Mouse (Mus musculus): ENCODE measurements around the gene Itpk1. TPM values are rescaled to one million over a fixed set of nuclear protein-coding genes. Genes with fewer than 3 reads are reported as not detected.
A peak's percentile ranks its signal among the peaks of the same experiment; 100 is the strongest.

Gene Itpk1
- polyA plus RNA-seq, 1 experiment from 2014 or later, result 4.3 TPM

GRCm38 (mm10) chr12:102594627-102595026, 110.1 kb downstream of the Itpk1 start:
- Histone ChIP-seq H3K4me1 (no peaks in the 10 kb centered on the region), H3K36me3 (peaks cover 7% of the 10 kb centered on the region; the same call in 1 of the 2 replicates), H3K9ac (no peak overlapping the region), H3K4me3 (no peak overlapping the region), H3K9me3 (replicated peaks) (peaks cover 7% of the 10 kb centered on the region; the same call in 1 of the 2 replicates), H3K4me2 (no peak overlapping the region), H3K27ac (no peak overlapping the region), H3K27me3 (replicated peaks) (no peaks in the 10 kb centered on the region)
- ATAC-seq, result no peak
- 68% methylated on average over 9 of the region's 9 CpGs for WGBS (ENCODE audit: insufficient replicate concordance)

GRCm38 (mm10) chr12:102593699-102594098, 111.0 kb downstream of the Itpk1 start:
- Histone ChIP-seq H3K27me3 (replicated peaks) (no peaks in the 10 kb centered on the region), H3K27ac (no peak overlapping the region), H3K36me3 (peaks cover 7% of the 10 kb centered on the region; the same call in 1 of the 2 replicates), H3K9me3 (replicated peaks) (peaks cover 5% of the 10 kb centered on the region; the same call in 1 of the 2 replicates), H3K4me3 (no peak overlapping the region), H3K9ac (no peak overlapping the region), H3K4me1 (no peaks in the 10 kb centered on the region), H3K4me2 (no peak overlapping the region)
- 69% methylated on average over 9 of the region's 9 CpGs for WGBS (ENCODE audit: insufficient replicate concordance)
- ATAC-seq, result no peak

GRCm38 (mm10) chr12:102590711-102591360, 113.9 kb downstream of the Itpk1 start:
- Histone ChIP-seq H3K36me3 (no peaks in the 10 kb centered on the region), H3K4me1 (no peaks in the 10 kb centered on the region), H3K9ac (no peak overlapping the region), H3K4me3 (no peak overlapping the region), H3K4me2 (no peak overlapping the region), H3K27ac (no peak overlapping the region), H3K27me3 (replicated peaks) (no peaks in the 10 kb centered on the region), H3K9me3 (replicated peaks) (no peaks in the 10 kb centered on the region)
- ATAC-seq, result no peak
- WGBS (ENCODE audit: insufficient replicate concordance), result 81% methylated on average over 17 of the region's 17 CpGs

GRCm38 (mm10) chr12:102587106-102587505, 117.6 kb downstream of the Itpk1 start:
- H3K27me3 ChIP-seq (replicated peaks), result no peaks in the 10 kb centered on the region
- H3K4me2 ChIP-seq, result no peak overlapping the region
- H3K36me3 ChIP-seq, result no peaks in the 10 kb centered on the region
- ATAC-seq, result no peak
- no peak overlapping the region for H3K4me3 ChIP-seq
- H3K4me1 ChIP-seq, result no peaks in the 10 kb centered on the region
- no peak overlapping the region for H3K9ac ChIP-seq
- no peaks in the 10 kb centered on the region for H3K9me3 ChIP-seq (replicated peaks)
- no peak overlapping the region for H3K27ac ChIP-seq
- 68% methylated on average over 8 of the region's 8 CpGs for WGBS (ENCODE audit: insufficient replicate concordance)

- WGBS (ENCODE audit: insufficient replicate concordance), result 62% methylated on average over 9 of the region's 9 CpGs
Measured at GRCm38 (mm10) chr12:102586286-102586881, 118.3 kb downstream of the Itpk1 start.

GRCm38 (mm10) chr12:102585390-102585789, 119.3 kb downstream of the Itpk1 start:
- H3K4me2 ChIP-seq, result no peak overlapping the region
- H3K27me3 ChIP-seq (replicated peaks), result no peaks in the 10 kb centered on the region
- no peaks in the 10 kb centered on the region for H3K36me3 ChIP-seq
- no peak overlapping the region for H3K9ac ChIP-seq
- 66% methylated on average over 3 of the region's 3 CpGs for WGBS (ENCODE audit: insufficient replicate concordance)
- H3K4me1 ChIP-seq, result no peaks in the 10 kb centered on the region
- no peak overlapping the region for H3K27ac ChIP-seq
- H3K4me3 ChIP-seq, result no peak overlapping the region
- no peak for ATAC-seq
- no peaks in the 10 kb centered on the region for H3K9me3 ChIP-seq (replicated peaks)

More at GRCm38 (mm10) chr12:102586286-102586881, 118.3 kb downstream of the Itpk1 start:
- H3K4me2 ChIP-seq, result no peak overlapping the region
- ATAC-seq, result no peak
- no peak overlapping the region for H3K9ac ChIP-seq
- no peaks in the 10 kb centered on the region for H3K9me3 ChIP-seq (replicated peaks)
- no peak overlapping the region for H3K27ac ChIP-seq
- no peak overlapping the region for H3K4me3 ChIP-seq
- H3K36me3 ChIP-seq, result no peaks in the 10 kb centered on the region
- H3K4me1 ChIP-seq, result no peaks in the 10 kb centered on the region
- H3K27me3 ChIP-seq (replicated peaks), result no peaks in the 10 kb centered on the region

- ATAC-seq, result no peak
- no peak overlapping the region for H3K27ac ChIP-seq
- peaks cover 4% of the 10 kb centered on the region; the same call in 1 of the 2 replicates for H3K36me3 ChIP-seq
- 68% methylated on average over 11 of the region's 11 CpGs for WGBS (ENCODE audit: insufficient replicate concordance)
- no peak overlapping the region for H3K9ac ChIP-seq
- no peak overlapping the region for H3K4me3 ChIP-seq
- H3K4me1 ChIP-seq, result no peaks in the 10 kb centered on the region
- no peaks in the 10 kb centered on the region for H3K27me3 ChIP-seq (replicated peaks)
- no peak overlapping the region for H3K4me2 ChIP-seq
- H3K9me3 ChIP-seq (replicated peaks), result no peaks in the 10 kb centered on the region
Measured at GRCm38 (mm10) chr12:102582441-102582840, 122.3 kb downstream of the Itpk1 start.

- Histone ChIP-seq H3K9me3 (replicated peaks) (no peaks in the 10 kb centered on the region), H3K36me3 (peaks cover 4% of the 10 kb centered on the region; the same call in 1 of the 2 replicates), H3K4me1 (no peaks in the 10 kb centered on the region), H3K27me3 (replicated peaks) (no peaks in the 10 kb centered on the region), H3K27ac (no peak overlapping the region), H3K4me3 (no peak overlapping the region), H3K4me2 (no peak overlapping the region), H3K9ac (no peak overlapping the region)
- ATAC-seq, result no peak
- 61% methylated on average over 5 of the region's 5 CpGs for WGBS (ENCODE audit: insufficient replicate concordance)
Measured at GRCm38 (mm10) chr12:102581579-102582196, 123.0 kb downstream of the Itpk1 start.

- WGBS (ENCODE audit: insufficient replicate concordance), result 44% methylated on average over 6 of the region's 6 CpGs
- Histone ChIP-seq H3K4me2 (no peak overlapping the region), H3K36me3 (peaks cover 4% of the 10 kb centered on the region; the same call in 1 of the 2 replicates), H3K4me1 (no peaks in the 10 kb centered on the region), H3K9me3 (replicated peaks) (no peaks in the 10 kb centered on the region), H3K9ac (no peak overlapping the region), H3K4me3 (no peak overlapping the region), H3K27ac (no peak overlapping the region), H3K27me3 (replicated peaks) (no peaks in the 10 kb centered on the region)
- peak; percentile 35; the same call in 1 of the 2 replicates for ATAC-seq
Measured at GRCm38 (mm10) chr12:102579041-102579440, 125.7 kb downstream of the Itpk1 start.

GRCm38 (mm10) chr12:102576659-102577398, 127.9 kb downstream of the Itpk1 start:
- no peak for ATAC-seq
- no peak overlapping the region for H3K27ac ChIP-seq
- 76% methylated on average over 10 of the region's 10 CpGs for WGBS (ENCODE audit: insufficient replicate concordance)

GRCm38 (mm10) chr12:102575541-102576329, 129.0 kb downstream of the Itpk1 start:
- no peak for ATAC-seq
- 76% methylated on average over 5 of the region's 5 CpGs for whole genome bisulfite sequencing (ENCODE audit: insufficient replicate concordance)
- H3K9me3 ChIP-seq (replicated peaks), result no peaks in the 10 kb centered on the region
- H3K4me1 ChIP-seq, result peaks cover 16% of the 10 kb centered on the region; the same call in 1 of the 2 replicates
- peaks cover 9% of the 10 kb centered on the region; the same call in 1 of the 2 replicates for H3K36me3 ChIP-seq
- no peak overlapping the region for H3K4me3 ChIP-seq
- H3K27me3 ChIP-seq (replicated peaks), result no peaks in the 10 kb centered on the region
- no peak overlapping the region for H3K9ac ChIP-seq
- H3K4me2 ChIP-seq, result no peak overlapping the region
- H3K27ac ChIP-seq, result no peak overlapping the region

More at GRCm38 (mm10) chr12:102576659-102577398, 127.9 kb downstream of the Itpk1 start:
- Histone ChIP-seq H3K9me3 (replicated peaks) (no peaks in the 10 kb centered on the region), H3K4me2 (no peak overlapping the region), H3K36me3 (peaks cover 9% of the 10 kb centered on the region; the same call in 1 of the 2 replicates), H3K9ac (no peak overlapping the region), H3K4me3 (no peak overlapping the region), H3K27me3 (replicated peaks) (no peaks in the 10 kb centered on the region), H3K4me1 (0 out of 2 replicates have a peak, but pooled peaks cover 8% of the 10 kb centered on the region)
